Mouse (Mus musculus): ENCODE measurements around the gene Rmnd1. TPM values are rescaled to one million over a fixed set of nuclear protein-coding genes. Genes with fewer than 3 reads are reported as not detected.

Gene Rmnd1
- total RNA-seq, 2 experiments from 2014 or later: 29.5 to 40.7 TPM

- ATAC-seq (ENCODE audit: poor library complexity, severe bottlenecking): peak; percentile 39; the same call in 1 of the 2 replicates
These were observed 40.3 kb downstream of the Rmnd1 start for GRCm38 (mm10) chr10:4391851-4392250.

- ATAC-seq (ENCODE audit: poor library complexity, severe bottlenecking): no peak
These were observed 41.1 kb downstream of the Rmnd1 start for GRCm38 (mm10) chr10:4391076-4391475.

- no peak for ATAC-seq (ENCODE audit: poor library complexity, severe bottlenecking)
These were observed 41.6 kb downstream of the Rmnd1 start for GRCm38 (mm10) chr10:4390550-4390949.

GRCm38 (mm10) chr10:4389461-4390112, 42.6 kb downstream of the Rmnd1 start:
- ATAC-seq (ENCODE audit: poor library complexity, severe bottlenecking): no peak

GRCm38 (mm10) chr10:4389036-4389435, 43.2 kb downstream of the Rmnd1 start:
- no peak for ATAC-seq (ENCODE audit: poor library complexity, severe bottlenecking)

GRCm38 (mm10) chr10:4388384-4388745, 43.8 kb downstream of the Rmnd1 start:
- no peak for ATAC-seq (ENCODE audit: poor library complexity, severe bottlenecking)

GRCm38 (mm10) chr10:4387701-4388383, 44.3 kb downstream of the Rmnd1 start, which contains the start of gene Zbtb2:
Gene Zbtb2 (minus strand): TSS chr10:4388108.
- ATAC-seq (ENCODE audit: poor library complexity, severe bottlenecking): peak; percentile 3

GRCm38 (mm10) chr10:4386609-4387591, 45.3 kb downstream of the Rmnd1 start:
- ATAC-seq (ENCODE audit: poor library complexity, severe bottlenecking): peak; percentile 84

- ATAC-seq (ENCODE audit: poor library complexity, severe bottlenecking): no peak
These were observed 47.9 kb downstream of the Rmnd1 start for GRCm38 (mm10) chr10:4384244-4384643.

- ATAC-seq (ENCODE audit: poor library complexity, severe bottlenecking): no peak
These were observed 51.4 kb downstream of the Rmnd1 start for GRCm38 (mm10) chr10:4380748-4381147.

- ATAC-seq (ENCODE audit: poor library complexity, severe bottlenecking): no peak
These were observed 55.3 kb downstream of the Rmnd1 start for GRCm38 (mm10) chr10:4376931-4377330.

GRCm38 (mm10) chr10:4376461-4376860, 55.7 kb downstream of the Rmnd1 start:
- no peak for ATAC-seq (ENCODE audit: poor library complexity, severe bottlenecking)

- peak; percentile 49; the same call in 1 of the 2 replicates for ATAC-seq (ENCODE audit: poor library complexity, severe bottlenecking)
These were observed 56.9 kb downstream of the Rmnd1 start for GRCm38 (mm10) chr10:4375267-4375666.

GRCm38 (mm10) chr10:4374734-4375133, 57.5 kb downstream of the Rmnd1 start:
- no peak for ATAC-seq (ENCODE audit: poor library complexity, severe bottlenecking)

- ATAC-seq (ENCODE audit: poor library complexity, severe bottlenecking): no peak
These were observed 57.9 kb downstream of the Rmnd1 start for GRCm38 (mm10) chr10:4374239-4374638.

- no peak for ATAC-seq (ENCODE audit: poor library complexity, severe bottlenecking)
These were observed 58.6 kb downstream of the Rmnd1 start for GRCm38 (mm10) chr10:4373558-4373957.

- no peak for ATAC-seq (ENCODE audit: poor library complexity, severe bottlenecking)
These were observed 60.2 kb downstream of the Rmnd1 start for GRCm38 (mm10) chr10:4372011-4372410.

GRCm38 (mm10) chr10:4370105-4370504, 62.1 kb downstream of the Rmnd1 start:
- ATAC-seq (ENCODE audit: poor library complexity, severe bottlenecking): no peak

- no peak for ATAC-seq (ENCODE audit: poor library complexity, severe bottlenecking)
These were observed 67.6 kb downstream of the Rmnd1 start for GRCm38 (mm10) chr10:4364618-4365017.

GRCm38 (mm10) chr10:4357435-4357834, 74.8 kb downstream of the Rmnd1 start:
- ATAC-seq (ENCODE audit: poor library complexity, severe bottlenecking): no peak

- ATAC-seq (ENCODE audit: poor library complexity, severe bottlenecking): peak; percentile 25; the same call in 1 of the 2 replicates
These were observed 75.5 kb downstream of the Rmnd1 start for GRCm38 (mm10) chr10:4356640-4357039.
